Comparison of ENCODE assay signal across 24 mouse cellular contexts in genomic region chr2:60647650-60648049, GRCm38 (mm10).
DNase-seq lines count a peak whose midpoint lies in the region; ATAC-seq and TF ChIP-seq lines count a peak whose summit lies in the region.
"Had no signal": no experiment of that assay in that cellular context is flagged by ENCODE, and none has a peak within 500 bp of the region (broad histone marks: within the 10 kb centered on the region; RNA-seq: fewer than 3 reads in every experiment).

No protein-coding gene starts in this region.

- no peak overlapping the region for H3K4me3 ChIP-seq in hindbrain, embryonic 13.5 days
- no peak overlapping the region for H3K4me3 ChIP-seq in hindbrain, postnatal 0 days (ENCODE audit: low read length)
- no peak overlapping the region for H3K4me3 ChIP-seq in kidney, embryonic 16.5 days (ENCODE audit: low read length)
- H3K4me3 ChIP-seq in neural tube, embryonic 13.5 days, result no peak overlapping the region
- H3K4me3 ChIP-seq: heart, embryonic 12.5 days; hindbrain, embryonic 15.5 days; midbrain, embryonic 10.5 days; stomach, embryonic 15.5 days had no signal

- no peak overlapping the region for H3K9ac ChIP-seq in hindbrain, embryonic 13.5 days
- no peak overlapping the region for H3K9ac ChIP-seq in hindbrain, postnatal 0 days (replicated peaks; ENCODE audit: low read length)
- H3K9ac ChIP-seq in kidney, embryonic 16.5 days (replicated peaks; ENCODE audit: low read length), result no peak overlapping the region
- H3K9ac ChIP-seq in neural tube, embryonic 13.5 days, result no peak overlapping the region
- H3K9ac ChIP-seq: forebrain, postnatal 0 days; heart, embryonic 12.5 days; hindbrain, embryonic 15.5 days; stomach, embryonic 15.5 days had no signal

- H3K9me3 ChIP-seq in hindbrain, embryonic 13.5 days, result no peaks in the 10 kb centered on the region
- no peaks in the 10 kb centered on the region for H3K9me3 ChIP-seq in hindbrain, postnatal 0 days (ENCODE audit: low read length)
- no peaks in the 10 kb centered on the region for H3K9me3 ChIP-seq in kidney, embryonic 16.5 days (ENCODE audit: low read length)
- no peaks in the 10 kb centered on the region for H3K9me3 ChIP-seq in neural tube, embryonic 13.5 days
- H3K9me3 ChIP-seq: heart, embryonic 12.5 days; hindbrain, embryonic 15.5 days; midbrain, embryonic 10.5 days; stomach, embryonic 15.5 days had no signal

- no peak overlapping the region for H3K4me2 ChIP-seq in hindbrain, embryonic 13.5 days
- H3K4me2 ChIP-seq in hindbrain, postnatal 0 days (ENCODE audit: low read depth, low read length), result no peak overlapping the region
- H3K4me2 ChIP-seq in kidney, embryonic 16.5 days (replicated peaks; ENCODE audit: low read depth, low read length), result no peak overlapping the region
- H3K4me2 ChIP-seq in neural tube, embryonic 13.5 days, result no peak overlapping the region
- H3K4me2 ChIP-seq: heart, embryonic 12.5 days; hindbrain, embryonic 15.5 days; stomach, embryonic 15.5 days had no signal

- 52% methylated on average over 5 of the region's 5 CpGs for WGBS in hindbrain, embryonic 13.5 days
- WGBS in hindbrain, postnatal 0 days, result 60% methylated on average over 5 of the region's 5 CpGs
- WGBS in kidney, embryonic 16.5 days, result 59% methylated on average over 5 of the region's 5 CpGs
- WGBS in neural tube, embryonic 13.5 days, result 25% methylated on average over 5 of the region's 5 CpGs

- H3K4me1 ChIP-seq in hindbrain, embryonic 13.5 days (replicated peaks), result no peaks in the 10 kb centered on the region; the same call in 1 of the 2 replicates
- H3K4me1 ChIP-seq in hindbrain, postnatal 0 days (ENCODE audit: insufficient read depth, low read length), result no peaks in the 10 kb centered on the region
- no peaks in the 10 kb centered on the region for H3K4me1 ChIP-seq in kidney, embryonic 16.5 days (ENCODE audit: insufficient read depth, low read length)
- H3K4me1 ChIP-seq in neural tube, embryonic 13.5 days (replicated peaks), result peaks cover 13% of the 10 kb centered on the region
- H3K4me1 ChIP-seq: midbrain, embryonic 10.5 days; stomach, embryonic 15.5 days had no signal

- H3K27me3 ChIP-seq in hindbrain, embryonic 13.5 days, result no peaks in the 10 kb centered on the region
- H3K27me3 ChIP-seq in hindbrain, postnatal 0 days (ENCODE audit: insufficient read depth, low read length), result no peaks in the 10 kb centered on the region
- H3K27me3 ChIP-seq in kidney, embryonic 16.5 days (ENCODE audit: insufficient read depth, low read length), result no peaks in the 10 kb centered on the region
- H3K27me3 ChIP-seq in neural tube, embryonic 13.5 days, result no peaks in the 10 kb centered on the region
- H3K27me3 ChIP-seq: heart, embryonic 12.5 days; hindbrain, embryonic 15.5 days; stomach, embryonic 15.5 days had no signal

- ATAC-seq in hindbrain, embryonic 13.5 days (ENCODE audit: low FRiP score), result 0 out of 2 replicates have a peak, but pooled peaks have one; percentile 29
- ATAC-seq in hindbrain, postnatal 0 days, result no peak
- ATAC-seq in kidney, embryonic 16.5 days (ENCODE audit: low FRiP score, low TSS enrichment), result 0 out of 2 replicates have a peak, but pooled peaks have one; percentile 42
- peak; percentile 49 for ATAC-seq in neural tube, embryonic 13.5 days (ENCODE audit: low read depth)
- ATAC-seq: forebrain, postnatal 0 days had no signal

- DNase-seq in embryo, embryonic 11 days, result peak; percentile 39
- no peak for DNase-seq in embryo, embryonic 10 days (ENCODE audit: low spot score)
- DNase-seq in hindbrain, postnatal 0 days (ENCODE audit: low spot score), result no peak
- DNase-seq in kidney, postnatal 36 days, result no peak
- no peak for DNase-seq in Muller cell, postnatal 12 days (ENCODE audit: inconsistent ontology term)
- DNase-seq: adrenal gland, postnatal 14 days; cerebellum, adult 2 months; cerebellum, postnatal 25 days; forebrain, postnatal 0 days; gastrocnemius, postnatal 25 days; heart, adult 18-20 months; heart, postnatal 10 days; kidney, adult 2 months; left cerebral cortex, postnatal 4 days; lung, postnatal 4 days; thymus, adult 2 months; thymus, postnatal 4 days had no signal

- no peak for TF ChIP-seq CTCF in hindbrain, postnatal 0 days (IDR thresholded peaks at IDR 0.05; ENCODE audit: low read depth)

- H3K27ac ChIP-seq in hindbrain, embryonic 13.5 days, result no peak overlapping the region
- no peak overlapping the region for H3K27ac ChIP-seq in hindbrain, postnatal 0 days
- H3K27ac ChIP-seq in kidney, embryonic 16.5 days (ENCODE audit: low read length), result no peak overlapping the region
- no peak overlapping the region; the same call in 1 of the 2 replicates for H3K27ac ChIP-seq in neural tube, embryonic 13.5 days (replicated peaks)
- H3K27ac ChIP-seq: hindbrain, embryonic 15.5 days; midbrain, embryonic 10.5 days; stomach, embryonic 15.5 days had no signal

- no peaks in the 10 kb centered on the region for H3K36me3 ChIP-seq in hindbrain, embryonic 13.5 days
- H3K36me3 ChIP-seq in hindbrain, postnatal 0 days (ENCODE audit: insufficient read depth, low read length), result no peaks in the 10 kb centered on the region
- no peaks in the 10 kb centered on the region for H3K36me3 ChIP-seq in kidney, embryonic 16.5 days (ENCODE audit: insufficient read depth, low read length)
- H3K36me3 ChIP-seq in neural tube, embryonic 13.5 days, result no peaks in the 10 kb centered on the region
- H3K36me3 ChIP-seq: heart, embryonic 12.5 days; hindbrain, embryonic 15.5 days; midbrain, embryonic 10.5 days; stomach, embryonic 15.5 days had no signal
